Mouse (Mus musculus) gastrocnemius, postnatal 10 days (tissue): ENCODE data around the gene Gm26938. TPM values are rescaled to one million over a fixed set of nuclear protein-coding genes. Genes with fewer than 3 reads are reported as not detected.

Experiments used
- DNase-seq: peaks from one replicate; pipeline ENCODE4 v3.0.0; 2021; ENCODE audit warnings: mixed read lengths
- total RNA-seq, 2 experiments: library from RNA; stranded (reverse); gene quantifications; 2 replicates each; pipeline ENCODE4 v1.2.3; 2021

Gene Gm26938
- total RNA-seq, 2 experiments from 2014 or later, result not detected

DNA sequence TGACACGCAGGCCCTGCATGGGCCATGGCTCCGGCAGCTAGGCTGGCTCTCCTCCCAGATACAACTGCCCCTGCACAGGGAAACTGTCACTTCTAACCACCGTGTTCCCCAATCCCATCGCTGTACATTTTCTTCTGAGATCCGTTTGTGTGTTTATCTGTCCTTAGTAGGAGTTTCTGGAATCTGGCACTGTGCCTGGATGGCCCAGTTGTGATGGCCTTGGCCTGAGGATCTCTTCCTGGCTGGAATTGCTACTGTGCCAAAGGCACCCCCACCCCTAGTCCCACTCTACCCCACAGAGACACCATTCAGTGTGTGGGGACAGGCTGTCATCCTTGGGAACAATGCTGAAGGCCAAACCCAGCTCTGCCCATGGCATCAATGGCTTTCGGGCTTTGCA is 10.2 kb downstream of the Gm26938 start:
- no peak for DNase-seq

GRCm38 (mm10) chr5:139813963-139814381 is 12.2 kb downstream of the Gm26938 start:
- no peak for DNase-seq

- DNase-seq, result no peak
Observed at GRCm38 (mm10) chr5:139813126-139813490, 13.1 kb downstream of the Gm26938 start.

GRCm38 (mm10) chr5:139812398-139813125 is 13.6 kb downstream of the Gm26938 start:
- no peak for DNase-seq

DNA sequence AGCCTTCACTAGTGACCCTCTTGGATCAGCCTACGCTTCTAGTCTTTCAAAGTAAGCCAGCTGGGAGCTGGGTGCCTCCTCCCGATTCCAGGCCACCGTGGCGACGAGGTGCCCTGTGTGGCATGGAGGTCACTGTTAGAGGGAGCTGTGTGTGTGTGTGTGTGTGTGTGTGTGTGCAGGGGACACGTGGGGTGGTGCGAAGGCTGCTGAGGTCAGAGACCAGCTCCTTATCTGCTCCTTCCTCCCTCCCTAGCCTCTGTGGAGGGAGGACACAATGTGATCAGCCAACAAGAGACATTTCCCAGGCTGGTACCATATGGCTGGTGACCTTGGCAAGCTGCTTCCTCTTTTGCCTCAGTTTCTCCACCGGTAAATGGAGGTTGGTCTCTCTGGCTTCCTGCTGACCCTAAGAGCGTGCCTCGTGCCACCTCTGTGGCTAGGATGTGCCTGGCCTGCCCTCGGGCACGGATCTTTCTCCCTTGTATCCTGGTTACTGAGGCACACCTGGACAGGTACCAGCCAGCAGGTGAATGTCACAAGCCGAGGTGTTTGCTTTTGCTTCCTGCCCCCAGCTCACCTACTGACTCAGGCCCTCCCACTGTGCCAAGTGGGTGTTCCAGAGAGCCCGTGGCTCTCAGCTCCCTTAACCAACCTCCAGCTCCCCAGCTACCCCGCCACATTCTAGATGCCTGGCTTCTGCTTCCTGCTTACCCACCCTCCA is 14.4 kb downstream of the Gm26938 start:
- no peak for DNase-seq

DNA sequence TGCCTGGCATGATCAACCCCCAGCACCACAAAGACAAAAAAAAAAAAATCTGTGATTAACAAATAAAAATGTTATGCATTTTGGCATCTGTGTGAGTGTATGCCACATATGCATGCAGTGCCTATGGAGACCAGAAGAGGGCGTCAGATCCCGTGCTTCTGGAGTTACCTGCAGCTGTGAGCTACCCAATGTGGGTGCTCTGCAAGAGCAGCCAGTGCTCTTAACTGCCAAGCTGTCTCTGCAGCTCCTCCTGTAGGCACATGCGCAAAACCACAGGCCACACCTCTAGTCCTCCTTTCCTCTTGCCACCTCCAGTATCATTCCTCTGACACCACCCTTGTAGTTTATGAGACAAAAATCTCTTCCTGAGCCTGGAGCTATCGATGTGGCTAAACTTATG is 16.8 kb downstream of the Gm26938 start:
- no peak for DNase-seq

DNA sequence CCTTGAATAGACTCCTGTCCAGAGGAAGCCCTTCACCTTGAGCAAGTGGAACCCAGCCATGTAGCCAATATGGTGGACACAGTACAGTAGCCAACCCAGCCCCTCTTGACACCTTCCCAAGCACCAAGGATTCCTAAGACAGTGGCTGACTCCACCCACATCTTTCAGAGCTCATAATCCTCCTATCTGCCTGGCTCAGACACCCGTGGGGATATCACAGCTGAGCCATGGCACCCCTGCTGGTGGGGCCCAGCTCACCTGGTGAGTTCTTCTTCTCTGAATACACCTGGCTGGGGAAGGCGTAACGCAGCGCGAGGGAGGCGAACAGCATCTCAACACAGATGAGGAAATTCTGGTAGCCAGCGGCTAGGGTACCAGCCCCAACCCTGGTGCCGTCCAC is 20.3 kb downstream of the Gm26938 start:
- DNase-seq, result no peak

DNA sequence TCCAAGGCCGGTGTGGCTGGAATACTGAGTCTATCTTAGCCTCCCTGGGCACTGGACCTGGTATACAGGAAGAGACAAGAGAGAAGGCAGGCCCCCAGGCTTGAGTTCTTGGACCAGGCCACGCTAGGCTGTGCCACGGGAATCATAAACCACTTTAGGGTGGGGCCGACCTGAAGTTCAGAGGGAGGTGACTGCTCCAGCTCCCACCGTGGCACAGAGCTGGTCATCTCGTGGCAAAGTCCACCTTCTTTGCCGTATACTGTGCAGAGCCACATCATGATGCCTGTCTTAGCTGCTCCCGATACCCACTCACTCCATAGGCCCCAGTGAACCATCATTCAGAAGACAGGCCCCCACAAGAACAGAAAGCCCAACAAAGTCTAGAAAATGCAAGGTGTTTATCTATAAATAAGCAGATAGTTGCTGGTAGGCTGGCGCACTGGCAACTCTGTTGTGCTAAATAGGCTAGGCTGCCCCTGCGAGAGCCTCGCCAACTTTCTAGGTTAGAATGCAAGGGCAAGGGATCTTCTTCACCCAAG is 21.6 kb downstream of the Gm26938 start:
- DNase-seq, result no peak

DNA sequence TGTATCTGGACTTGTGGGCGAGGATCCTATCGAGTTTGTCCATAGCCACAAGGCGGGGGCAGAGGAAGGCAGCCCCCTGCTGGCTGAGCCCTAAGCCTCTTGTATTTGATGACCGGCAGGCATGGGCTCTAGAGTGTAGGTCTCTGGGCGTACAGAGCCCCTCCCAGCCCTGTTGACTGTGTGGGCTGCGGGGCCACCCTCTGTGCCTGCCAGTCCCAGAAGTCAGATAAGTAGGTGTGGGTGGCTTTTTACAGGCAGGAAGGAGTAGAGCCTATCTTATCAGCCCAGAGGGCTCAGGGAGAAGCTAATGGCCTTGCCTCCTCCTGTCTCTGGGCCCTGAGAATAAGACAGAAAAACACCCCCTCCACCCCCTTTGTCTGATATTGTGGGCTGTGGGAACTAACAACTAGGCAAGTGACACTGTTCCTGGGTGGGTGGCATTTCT is 22.1 kb downstream of the Gm26938 start:
- no peak for DNase-seq

DNA sequence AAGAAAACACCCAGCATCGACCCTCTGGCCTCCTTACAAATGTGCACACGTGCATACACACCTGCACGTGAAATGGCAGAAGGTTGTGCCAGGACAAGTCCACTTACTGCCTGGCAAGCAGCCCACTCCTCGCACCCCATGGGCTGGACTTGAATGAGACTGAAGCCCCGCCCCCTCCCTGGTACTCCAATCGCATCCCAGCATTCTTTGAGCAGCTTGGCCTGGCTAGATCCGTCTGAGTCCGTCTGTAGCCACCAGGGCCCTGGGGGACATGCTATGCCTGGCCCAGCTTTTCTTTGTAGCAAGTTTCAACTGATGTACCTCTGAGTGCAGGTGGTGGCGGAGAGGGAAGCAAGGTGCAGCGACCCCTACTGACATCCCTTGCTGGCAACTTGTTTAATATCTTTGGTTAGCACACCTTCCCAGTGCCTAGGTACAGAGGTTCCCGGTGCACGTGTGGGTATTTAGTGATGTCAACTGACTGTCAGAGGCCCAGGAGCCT is 22.6 kb downstream of the Gm26938 start:
- no peak for DNase-seq

DNA sequence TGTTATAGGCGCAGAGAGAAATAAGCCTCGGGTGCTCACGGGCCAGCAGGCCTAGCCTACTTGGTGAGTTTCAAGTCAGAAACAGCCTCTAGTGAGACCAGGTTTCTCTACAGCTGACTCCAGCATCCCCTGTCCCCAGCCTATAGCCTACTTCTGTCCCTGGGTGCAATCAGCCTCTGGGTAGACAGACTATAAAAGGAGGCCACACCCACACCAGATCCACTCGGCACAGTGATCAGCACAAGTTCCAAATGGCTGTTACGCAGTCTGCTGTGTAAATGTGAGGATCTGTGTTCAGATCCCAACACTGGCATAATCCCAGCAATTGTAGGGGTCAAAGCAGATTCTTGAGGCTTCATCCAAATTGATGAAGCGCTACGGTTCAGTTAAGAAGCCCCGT is 23.0 kb downstream of the Gm26938 start:
- no peak for DNase-seq

DNA sequence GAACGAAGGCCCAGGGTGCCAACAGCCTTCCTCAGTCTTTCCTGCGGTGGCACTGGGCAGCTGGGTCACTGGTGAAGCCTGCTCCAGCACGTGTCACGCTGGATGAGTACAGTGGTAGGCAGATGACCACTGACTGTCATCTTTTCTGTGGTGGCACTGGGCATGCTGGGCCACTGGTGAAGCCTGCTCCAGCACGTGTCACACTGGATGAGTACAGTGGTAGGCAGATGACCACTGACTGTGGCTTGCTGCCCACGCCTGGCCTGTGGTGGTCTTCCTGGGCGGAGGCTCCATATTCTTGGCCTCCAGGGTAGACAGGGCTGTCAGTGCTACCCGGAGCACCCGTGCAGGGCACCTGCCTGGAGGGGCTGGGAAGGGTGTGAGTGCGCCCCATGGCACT is 24.3 kb downstream of the Gm26938 start:
- DNase-seq, result no peak

GRCm38 (mm10) chr5:139801231-139801630 is 25.0 kb downstream of the Gm26938 start:
- DNase-seq, result no peak

DNA sequence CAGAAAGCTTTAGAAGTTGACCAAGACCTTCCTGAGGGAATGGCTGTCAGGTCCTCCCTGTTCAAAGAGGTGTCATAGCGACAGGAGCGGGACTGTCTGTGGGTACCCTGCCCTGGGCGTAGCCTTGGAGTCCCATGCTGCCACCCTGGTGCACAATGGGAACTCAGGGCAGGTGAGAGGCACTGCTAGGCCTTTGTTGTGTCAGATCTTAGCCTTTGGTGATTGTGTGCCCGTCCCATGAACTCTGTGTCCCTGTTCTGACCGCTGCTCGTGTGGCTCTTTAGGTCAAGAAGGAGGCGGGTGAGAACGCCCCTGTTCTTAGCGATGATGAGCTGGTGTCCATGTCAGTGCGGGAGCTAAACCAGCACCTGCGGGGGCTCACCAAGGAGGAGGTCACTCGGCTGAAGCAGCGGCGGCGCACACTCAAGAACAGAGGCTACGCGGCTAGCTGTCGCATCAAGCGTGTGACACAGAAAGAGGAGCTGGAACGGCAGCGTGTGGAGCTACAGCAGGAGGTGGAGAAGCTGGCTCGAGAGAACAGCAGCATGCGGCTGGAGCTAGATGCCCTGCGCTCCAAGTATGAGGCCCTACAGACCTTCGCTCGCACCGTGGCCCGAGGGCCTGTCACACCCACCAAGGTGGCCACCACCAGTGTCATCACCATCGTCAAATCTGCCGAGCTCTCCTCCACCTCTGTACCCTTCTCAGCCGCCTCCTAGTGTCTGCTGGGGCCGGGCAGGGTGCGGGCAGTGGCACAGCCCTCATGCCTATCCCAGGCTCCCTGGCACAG is 26.2 kb downstream of the Gm26938 start:
- DNase-seq, result no peak

GRCm38 (mm10) chr5:139799041-139799440 is 27.2 kb downstream of the Gm26938 start:
- no peak for DNase-seq

DNA sequence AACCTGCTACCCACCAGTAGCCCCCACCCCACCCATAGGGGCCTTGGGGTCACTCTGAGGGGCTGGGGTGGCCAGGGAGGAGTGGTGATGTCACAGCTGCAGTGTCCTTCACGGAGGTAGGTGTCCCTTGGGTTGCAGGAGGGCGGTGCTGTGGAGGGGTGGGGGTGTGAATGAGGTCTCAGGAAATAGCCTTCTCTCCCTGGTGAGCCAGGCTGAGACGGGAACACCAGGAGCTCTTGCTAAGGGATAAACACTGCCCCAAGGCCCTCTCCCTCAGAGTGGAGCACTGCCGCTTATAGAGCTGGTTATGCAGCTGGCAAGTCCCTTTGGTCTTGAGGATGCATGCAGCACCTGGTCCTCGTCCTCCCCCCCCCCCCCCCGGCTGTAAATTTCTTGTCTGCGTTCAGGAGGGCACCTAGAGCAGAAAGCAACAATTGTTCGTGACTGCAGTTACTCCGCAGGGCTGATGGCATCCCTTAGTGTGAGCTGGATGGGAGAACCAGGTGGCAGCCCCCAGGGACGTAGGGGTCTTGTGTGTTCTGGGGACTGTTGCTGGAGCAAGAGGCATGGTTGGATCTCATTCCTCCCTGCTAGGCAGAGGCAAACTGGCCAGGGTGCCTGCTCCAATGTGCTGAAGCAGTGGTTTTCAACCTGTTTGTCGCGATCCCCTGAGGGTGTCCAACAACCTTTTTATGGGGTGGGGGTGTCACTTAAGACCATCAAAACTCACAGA is 27.9 kb downstream of the Gm26938 start:
- DNase-seq, result no peak

DNA sequence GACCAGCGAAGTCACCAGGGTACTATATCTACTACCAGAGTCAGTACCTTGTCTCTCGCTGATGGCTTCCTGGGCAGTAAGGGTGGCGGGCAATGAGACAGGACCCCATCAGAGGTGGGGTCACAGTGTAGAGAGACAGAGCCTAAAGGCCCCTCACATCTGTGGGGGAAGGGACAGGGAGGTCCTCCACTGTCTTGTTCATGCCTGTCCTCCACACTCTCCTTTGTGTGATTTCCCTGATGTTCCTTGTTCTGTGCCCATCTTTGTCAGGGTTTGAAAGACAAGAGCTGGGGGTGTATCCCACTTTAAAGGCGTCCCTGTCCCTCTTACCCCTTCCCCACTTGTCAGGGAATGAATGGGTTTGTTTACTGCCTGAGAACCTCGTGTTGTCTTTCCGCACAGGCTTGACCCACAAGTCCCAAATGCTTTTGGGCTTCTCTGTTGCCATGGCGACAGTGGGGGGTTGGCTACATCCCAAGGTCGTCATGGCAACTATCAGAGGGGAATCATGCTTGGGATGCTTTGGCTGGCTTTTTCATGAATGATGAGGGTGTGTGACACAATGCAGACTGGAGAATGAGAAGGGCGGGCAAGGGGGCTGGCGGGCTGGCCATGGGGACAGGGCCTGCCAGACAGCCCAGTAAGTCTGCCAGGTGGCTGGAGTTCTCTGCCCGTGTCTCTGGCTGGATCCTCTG is 28.6 kb downstream of the Gm26938 start:
- DNase-seq, result peak; percentile 83

GRCm38 (mm10) chr5:139796900-139797299 is 29.3 kb downstream of the Gm26938 start:
- peak; percentile 78 for DNase-seq

DNA sequence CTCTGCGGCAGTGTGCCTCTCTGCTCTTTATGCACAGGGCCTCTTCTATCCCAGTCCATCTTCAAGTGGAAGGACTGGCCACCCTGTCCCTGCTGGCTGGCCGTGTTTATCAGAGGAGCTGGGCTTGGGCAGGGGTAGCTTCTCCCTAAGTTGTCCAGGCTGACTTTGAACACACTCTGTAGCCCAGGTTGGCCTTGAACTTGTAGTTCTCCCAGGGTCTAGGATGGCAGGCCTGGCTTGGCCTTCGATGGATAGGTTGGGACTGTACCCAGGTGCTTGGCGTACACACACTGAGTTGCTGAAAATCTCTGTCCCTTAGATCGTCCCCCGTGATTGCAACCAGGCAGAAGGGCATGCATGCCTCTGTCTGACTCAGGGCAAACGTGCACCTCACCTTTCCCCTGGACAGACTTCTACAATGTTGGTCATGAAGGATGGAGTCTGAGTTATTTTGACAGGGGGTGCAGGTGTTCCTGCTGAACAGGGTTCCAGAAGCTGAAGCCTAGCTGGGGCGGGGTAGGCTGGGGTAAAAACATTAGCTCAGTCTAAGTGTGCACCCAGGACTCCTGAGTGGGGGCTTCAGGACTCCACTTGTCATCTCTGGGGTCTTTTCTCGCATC is 30.1 kb downstream of the Gm26938 start:
- DNase-seq, result no peak

- DNase-seq, result no peak
Observed at GRCm38 (mm10) chr5:139794938-139795337, 31.3 kb downstream of the Gm26938 start.

DNA sequence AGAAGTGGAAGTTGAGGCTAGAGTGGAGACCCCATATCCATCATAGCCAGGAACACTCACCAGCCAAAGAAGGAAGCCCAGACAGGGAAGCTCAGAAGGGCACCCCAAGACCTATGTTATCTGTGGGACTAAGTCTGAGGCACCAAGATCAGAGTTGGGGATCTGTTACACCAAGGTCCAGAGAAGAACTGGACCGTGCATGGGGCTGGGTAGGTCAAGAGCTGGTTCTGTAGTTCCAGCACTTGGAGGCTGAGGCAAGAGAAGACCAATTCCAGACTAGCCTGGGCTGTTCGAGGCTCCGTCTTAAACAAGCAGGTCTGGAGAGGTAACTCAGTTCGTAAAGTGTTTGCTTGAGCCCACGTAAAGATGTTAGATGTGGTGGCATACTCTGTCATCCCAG is 32.1 kb downstream of the Gm26938 start:
- DNase-seq, result no peak
